Mouse (Mus musculus) heart, embryonic 13.5 days (tissue): ENCODE measurements around the gene Trit1. TPM values are rescaled to one million over a fixed set of nuclear protein-coding genes. Genes with fewer than 3 reads are reported as not detected.

Experiments
- ATAC-seq: fragments of 200-750 bp; cut with Nextera tagmentation; 2 replicates; pipeline ENCODE4 v1.8.0; 2017; ENCODE audit warnings: moderate TSS enrichment; ENCODE audit not compliant: insufficient number of reproducible peaks, low FRiP score, low TSS enrichment; ENCODE audit errors: extremely low read depth
- H3K27ac ChIP-seq: fragments of 300-500 bp; sonication (generic); replicated peaks from 2 replicates; pipeline ENCODE4 v1.5.1; 2015; ENCODE audit warnings: moderate library complexity, mild to moderate bottlenecking, inconsistent platforms
- H3K27me3 ChIP-seq: fragments of 300-500 bp; sonication (generic); replicated peaks from 2 replicates; pipeline ENCODE4 v1.6.1; 2015; ENCODE audit warnings: mild to moderate bottlenecking, inconsistent platforms
- H3K36me3 ChIP-seq: fragments of 300-500 bp; sonication (generic); 2 replicates; pipeline ENCODE4 v1.6.1; 2015; ENCODE audit warnings: mild to moderate bottlenecking, inconsistent platforms
- H3K4me1 ChIP-seq: fragments of 300-500 bp; sonication (generic); 2 replicates; pipeline ENCODE4 v1.6.1; 2015; ENCODE audit warnings: inconsistent platforms
- H3K4me2 ChIP-seq: fragments of 300-500 bp; sonication (generic); 2 replicates; pipeline ENCODE4 v1.6.1; 2015; ENCODE audit warnings: inconsistent platforms, mild to moderate bottlenecking, moderate library complexity
- H3K4me3 ChIP-seq: fragments of 300-500 bp; sonication (generic); 2 replicates; pipeline ENCODE4 v1.5.1; 2015; ENCODE audit warnings: moderate library complexity, mild to moderate bottlenecking, inconsistent platforms
- H3K9ac ChIP-seq: fragments of 300-500 bp; sonication (generic); 2 replicates; pipeline ENCODE4 v1.6.1; 2015; ENCODE audit warnings: inconsistent platforms, mild to moderate bottlenecking, moderate library complexity
- H3K9me3 ChIP-seq: fragments of 300-500 bp; sonication (generic); 2 replicates; pipeline ENCODE4 v1.6.1; 2016; ENCODE audit warnings: inconsistent platforms
- WGBS: fragments of 180-500 bp; shearing (Covaris S2); methylation state at CpG from one replicate; pipeline ENCODE4 v1.1.7; 2015; ENCODE audit warnings: mixed read lengths; 5-methylcytosine and 5-hydroxymethylcytosine counted together
- polyA plus RNA-seq: library from polyadenylated mRNA; unstranded; fragments of >200 nt; fragmentation: Nextera tagmentation; extraction: Ambion mirVana; gene quantifications from 2 replicates; pipeline ENCODE4 v1.2.1, GENCODE M21; 2015

Trit1 gene
- polyA plus RNA-seq, 1 experiment from 2014 or later, result 10.6 TPM

DNA sequence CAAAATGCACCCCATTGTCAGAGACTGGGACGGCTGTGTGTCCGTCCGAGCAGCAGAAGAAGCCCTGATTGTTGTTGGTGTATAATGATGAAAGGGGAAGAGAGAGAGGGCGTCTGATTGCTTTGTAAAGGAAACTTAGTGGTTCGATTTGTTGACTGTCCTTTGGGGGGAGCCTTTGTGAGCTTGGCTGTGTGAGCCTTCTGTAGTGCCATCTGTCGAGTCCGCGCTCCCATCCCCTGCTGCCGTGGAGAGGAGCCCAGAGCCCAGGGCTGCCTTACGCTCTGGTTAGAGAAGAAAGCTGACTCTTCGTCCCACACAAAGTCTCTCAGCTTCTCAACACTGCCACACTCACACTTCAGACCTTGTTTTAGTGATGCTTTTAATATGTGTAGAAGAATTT is 36.8 kb downstream of the Trit1 start:
- ATAC-seq, result no peak
- Histone ChIP-seq H3K27me3 (peaks cover 33% of the 10 kb centered on the region), H3K9me3 (no peaks in the 10 kb centered on the region), H3K4me1 (peaks cover 44% of the 10 kb centered on the region), H3K4me3 (no peak overlapping the region), H3K9ac (no peak overlapping the region), H3K27ac (no peak overlapping the region), H3K4me2 (no peak overlapping the region), H3K36me3 (peaks cover 73% of the 10 kb centered on the region)
- 82% methylated on average over 11 of the region's 11 CpGs for WGBS

DNA sequence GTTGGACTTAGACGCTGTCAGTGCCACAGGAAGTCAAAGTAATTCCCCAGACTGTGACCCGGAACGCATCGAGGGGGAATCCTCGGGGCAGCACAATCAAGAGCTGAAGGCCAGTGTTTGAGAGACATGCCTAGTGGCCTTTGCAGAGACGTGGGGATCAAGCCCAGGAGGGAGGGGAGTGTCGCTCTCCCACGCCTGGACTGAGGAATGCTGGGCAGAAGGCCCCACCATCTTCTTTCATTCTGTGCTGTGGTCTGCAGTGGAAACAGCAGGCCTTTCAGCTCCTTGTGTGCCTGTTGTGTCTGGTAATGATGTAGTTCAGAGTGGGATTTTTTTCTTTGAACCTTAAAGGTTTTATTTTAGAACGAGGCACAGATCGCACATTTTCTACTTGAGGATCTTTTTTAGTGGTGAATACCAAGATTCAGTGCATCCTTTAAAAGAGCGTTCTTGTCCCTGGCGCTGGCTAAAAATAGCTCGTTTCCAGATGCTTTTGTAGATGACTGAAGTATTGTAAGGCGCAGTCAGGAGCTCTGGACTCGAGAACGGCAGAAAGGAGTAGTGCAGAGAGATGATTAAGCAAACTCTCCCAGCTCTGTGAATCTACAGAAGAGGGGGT is 37.9 kb downstream of the Trit1 start:
- Histone ChIP-seq H3K27ac (no peak overlapping the region), H3K4me3 (no peak overlapping the region), H3K9ac (no peak overlapping the region), H3K4me1 (peaks cover 33% of the 10 kb centered on the region), H3K27me3 (peaks cover 26% of the 10 kb centered on the region), H3K9me3 (no peaks in the 10 kb centered on the region), H3K36me3 (peaks cover 62% of the 10 kb centered on the region), H3K4me2 (no peak overlapping the region)
- WGBS, result 58% methylated on average over 16 of the region's 16 CpGs
- no peak for ATAC-seq

DNA sequence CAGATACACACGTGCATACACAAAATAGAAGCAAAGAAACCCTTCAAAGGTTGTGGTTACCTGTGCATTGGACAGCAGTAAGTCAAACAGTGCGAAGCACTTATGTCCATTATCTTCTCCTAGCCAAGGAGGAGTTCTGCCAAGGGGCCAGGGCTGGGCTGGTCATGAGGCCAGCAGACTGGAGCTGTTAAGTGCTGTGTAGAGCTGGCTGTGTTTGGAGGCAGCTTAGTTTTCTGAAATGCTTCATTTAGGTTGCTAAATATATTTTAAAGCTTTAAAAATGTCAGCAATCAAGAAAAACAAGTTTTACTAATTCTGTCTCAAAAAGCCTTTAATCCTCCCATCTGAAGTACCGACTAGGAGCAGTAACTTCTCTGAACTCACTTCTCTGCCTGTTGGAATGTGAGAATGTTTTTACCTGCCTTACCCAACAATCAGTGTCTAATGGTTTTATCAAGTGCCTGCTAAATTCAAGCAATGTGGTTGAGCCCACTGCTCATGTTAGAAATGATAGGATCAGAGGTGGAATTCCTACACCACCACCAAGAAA is 40.2 kb downstream of the Trit1 start:
- Histone ChIP-seq H3K4me1 (peaks cover 12% of the 10 kb centered on the region), H3K36me3 (peaks cover 55% of the 10 kb centered on the region), H3K9ac (no peak overlapping the region), H3K27ac (no peak overlapping the region), H3K27me3 (peaks cover 29% of the 10 kb centered on the region), H3K4me3 (no peak overlapping the region), H3K9me3 (no peaks in the 10 kb centered on the region), H3K4me2 (no peak overlapping the region)
- WGBS, result 72% methylated on average over 3 of the region's 3 CpGs
- no peak for ATAC-seq

DNA sequence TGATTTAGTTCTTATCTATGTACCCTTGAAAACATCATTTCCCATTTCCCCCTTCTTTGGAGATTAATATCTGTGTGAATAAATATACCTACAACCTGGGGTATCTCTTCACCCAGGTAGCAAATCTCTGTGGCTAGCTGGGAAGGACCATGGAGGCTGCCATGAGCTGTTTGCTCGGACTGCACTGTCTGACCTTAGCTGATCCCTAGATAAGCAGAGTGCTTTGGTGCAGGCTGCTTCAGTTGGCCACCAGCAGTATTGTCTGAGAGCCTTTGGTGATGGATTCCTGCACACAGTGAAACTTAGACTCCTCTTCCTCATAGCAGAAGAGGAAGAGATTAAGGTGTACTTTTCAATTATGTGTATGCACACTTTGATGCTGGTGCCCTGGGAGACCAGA is 41.6 kb downstream of the Trit1 start:
- H3K9me3 ChIP-seq, result no peaks in the 10 kb centered on the region
- 35% methylated on average over 1 of the region's 1 CpGs for WGBS
- no peak for ATAC-seq

DNA sequence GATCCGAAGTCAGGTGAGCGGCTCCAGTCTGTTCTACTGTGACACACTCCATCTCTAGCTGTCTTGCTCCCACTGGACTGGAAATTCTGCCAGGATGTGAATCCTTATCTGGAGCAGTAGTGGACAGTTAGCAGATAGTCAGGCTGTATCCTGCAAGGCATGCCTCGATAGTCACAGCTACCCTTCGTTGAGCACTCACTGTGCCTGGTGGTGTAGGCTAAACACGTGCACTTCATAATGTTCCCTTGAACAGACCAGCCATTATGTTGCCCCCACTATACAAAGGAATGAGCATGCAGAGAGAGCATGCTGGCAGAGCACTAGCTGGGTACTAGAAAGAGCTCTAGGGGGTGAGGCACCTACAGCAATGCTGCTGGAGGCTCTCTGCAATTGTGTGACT is 45.3 kb downstream of the Trit1 start:
- peaks cover 34% of the 10 kb centered on the region for H3K27me3 ChIP-seq

More for the DNA sequence above, 41.6 kb downstream of the Trit1 start:
- Histone ChIP-seq H3K4me3 (no peak overlapping the region), H3K27ac (no peak overlapping the region), H3K36me3 (peaks cover 41% of the 10 kb centered on the region), H3K9ac (no peak overlapping the region), H3K4me1 (peaks cover 14% of the 10 kb centered on the region), H3K4me2 (no peak overlapping the region), H3K27me3 (peaks cover 21% of the 10 kb centered on the region)

DNA sequence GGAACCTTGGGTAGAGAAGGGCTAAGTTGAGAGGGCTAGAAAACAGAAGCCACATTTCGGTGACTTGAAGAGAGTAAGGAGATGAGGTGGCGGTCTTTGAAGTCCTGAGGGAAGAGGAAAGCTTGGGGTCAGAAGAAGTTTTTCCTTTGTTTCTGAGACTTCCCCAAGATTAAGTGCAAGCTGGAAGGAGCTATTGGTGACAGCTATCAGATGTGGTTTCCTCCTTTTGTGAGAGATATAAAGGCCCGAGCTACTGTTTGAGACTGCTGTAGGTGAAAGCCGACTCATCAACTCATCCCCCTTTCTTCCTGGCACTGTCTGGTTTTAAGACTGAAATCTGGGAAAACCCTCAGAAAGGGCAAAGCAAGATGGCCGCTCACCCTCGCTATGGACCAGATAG is 52.2 kb downstream of the Trit1 start:
- Histone ChIP-seq H3K27ac (no peak overlapping the region), H3K4me3 (no peak overlapping the region), H3K9ac (no peak overlapping the region), H3K9me3 (no peaks in the 10 kb centered on the region), H3K36me3 (no peaks in the 10 kb centered on the region), H3K27me3 (peaks cover 66% of the 10 kb centered on the region), H3K4me2 (no peak overlapping the region), H3K4me1 (peaks cover 7% of the 10 kb centered on the region)
- 63% methylated on average over 6 of the region's 6 CpGs for WGBS
- no peak for ATAC-seq

More for the DNA sequence above, 45.3 kb downstream of the Trit1 start:
- H3K27ac ChIP-seq, result no peak overlapping the region
- WGBS, result 45% methylated on average over 5 of the region's 5 CpGs
- no peak overlapping the region for H3K4me2 ChIP-seq
- ATAC-seq, result no peak
- H3K36me3 ChIP-seq, result peaks cover 4% of the 10 kb centered on the region; the same call in 1 of the 2 replicates
- no peaks in the 10 kb centered on the region for H3K9me3 ChIP-seq
- peaks cover 6% of the 10 kb centered on the region for H3K4me1 ChIP-seq
- no peak overlapping the region for H3K9ac ChIP-seq
- no peak overlapping the region for H3K4me3 ChIP-seq

DNA sequence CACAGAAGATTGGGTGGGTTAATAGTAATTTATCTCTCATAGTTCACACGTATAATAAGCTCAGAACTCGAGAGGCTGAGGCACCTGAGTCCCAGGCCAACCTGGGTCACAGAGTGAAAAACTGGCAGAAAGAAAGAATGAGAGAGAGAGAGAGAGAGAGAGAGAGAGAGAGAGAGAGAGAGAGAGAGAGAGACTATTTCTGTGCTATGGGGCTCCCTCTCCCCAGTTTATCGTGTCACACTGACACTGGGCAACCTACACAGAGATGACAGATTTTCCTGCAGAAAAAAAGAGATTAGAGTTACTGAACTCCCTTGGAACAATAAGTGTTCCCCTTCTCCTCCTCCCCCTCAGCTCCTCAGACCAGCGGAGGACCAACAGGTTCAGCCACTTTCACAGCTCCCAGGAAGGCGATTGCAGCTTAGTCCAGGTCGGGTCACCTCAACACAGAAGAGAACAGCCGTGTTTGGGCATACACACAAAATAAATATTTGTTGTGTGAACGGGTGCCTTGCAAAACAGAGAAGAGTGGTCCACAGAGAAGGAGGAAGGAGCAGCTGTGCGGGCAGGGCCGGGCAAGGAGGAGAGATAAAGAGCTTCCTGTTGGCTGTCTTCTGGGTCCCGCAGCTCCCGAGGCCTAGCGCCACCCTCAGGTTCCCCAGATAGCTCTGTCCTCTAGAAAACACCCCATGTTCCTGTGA is 55.0 kb downstream of the Trit1 start:
- 5% methylated on average over 13 of the region's 13 CpGs for WGBS
- no peaks in the 10 kb centered on the region for H3K9me3 ChIP-seq
- H3K4me2 ChIP-seq, result peak overlapping the region; percentile 60
- H3K27ac ChIP-seq, result no peak overlapping the region
- peak overlapping the region; percentile 32 for H3K4me3 ChIP-seq
- H3K27me3 ChIP-seq, result peaks cover 76% of the 10 kb centered on the region
- H3K9ac ChIP-seq, result no peak overlapping the region; the same call in 1 of the 2 replicates
- H3K4me1 ChIP-seq, result peaks cover 7% of the 10 kb centered on the region
- no peaks in the 10 kb centered on the region for H3K36me3 ChIP-seq
- no peak for ATAC-seq

DNA sequence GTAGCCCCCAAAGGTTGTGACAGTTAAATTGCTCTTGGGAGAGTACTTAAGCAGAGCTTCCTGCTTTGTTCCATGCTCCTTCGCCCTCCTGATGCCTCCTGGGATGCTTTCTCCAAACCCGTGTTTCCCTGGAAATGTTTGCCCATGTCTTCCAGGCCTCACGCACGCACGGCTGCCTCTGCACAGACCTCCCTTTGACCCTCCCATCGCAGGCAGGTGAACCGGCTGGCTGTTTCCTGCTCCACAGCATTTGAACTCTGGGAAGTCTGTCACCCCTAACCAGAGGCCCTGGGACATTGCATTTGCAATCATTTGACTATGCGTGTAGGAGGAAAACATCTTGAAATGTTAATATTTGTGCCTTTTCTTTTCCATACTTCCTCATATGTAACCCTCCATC is 60.5 kb downstream of the Trit1 start:
- Histone ChIP-seq H3K27ac (no peak overlapping the region), H3K4me3 (no peak overlapping the region), H3K4me2 (no peak overlapping the region), H3K27me3 (peaks cover 58% of the 10 kb centered on the region), H3K9me3 (no peaks in the 10 kb centered on the region), H3K36me3 (no peaks in the 10 kb centered on the region), H3K9ac (no peak overlapping the region), H3K4me1 (no peaks in the 10 kb centered on the region)
- 71% methylated on average over 8 of the region's 8 CpGs for WGBS
- no peak for ATAC-seq

DNA sequence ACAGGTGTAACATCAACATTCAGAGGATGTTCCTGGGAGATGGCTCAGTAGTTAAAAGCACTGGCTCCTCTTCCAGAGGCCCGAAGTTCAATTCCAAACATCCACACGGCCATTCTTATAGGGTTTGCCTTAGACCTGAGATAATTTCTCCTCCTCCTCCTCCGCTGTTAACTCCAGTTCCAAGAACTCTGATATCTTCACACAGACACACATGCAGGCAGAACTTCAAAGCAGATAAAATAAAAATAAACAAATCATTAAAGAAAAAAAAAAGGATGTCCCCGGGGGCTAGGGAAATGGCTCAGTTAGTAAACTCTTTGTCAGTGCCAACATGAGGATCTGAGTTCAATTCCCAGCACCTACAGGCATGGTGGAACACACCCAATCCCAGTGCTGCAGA is 61.8 kb downstream of the Trit1 start:
- Histone ChIP-seq H3K27ac (no peak overlapping the region), H3K36me3 (no peaks in the 10 kb centered on the region), H3K4me2 (no peak overlapping the region), H3K27me3 (peaks cover 61% of the 10 kb centered on the region), H3K4me1 (no peaks in the 10 kb centered on the region), H3K9me3 (no peaks in the 10 kb centered on the region), H3K9ac (no peak overlapping the region), H3K4me3 (no peak overlapping the region)
- WGBS, result 55% methylated on average over 4 of the region's 4 CpGs
- ATAC-seq, result no peak

DNA sequence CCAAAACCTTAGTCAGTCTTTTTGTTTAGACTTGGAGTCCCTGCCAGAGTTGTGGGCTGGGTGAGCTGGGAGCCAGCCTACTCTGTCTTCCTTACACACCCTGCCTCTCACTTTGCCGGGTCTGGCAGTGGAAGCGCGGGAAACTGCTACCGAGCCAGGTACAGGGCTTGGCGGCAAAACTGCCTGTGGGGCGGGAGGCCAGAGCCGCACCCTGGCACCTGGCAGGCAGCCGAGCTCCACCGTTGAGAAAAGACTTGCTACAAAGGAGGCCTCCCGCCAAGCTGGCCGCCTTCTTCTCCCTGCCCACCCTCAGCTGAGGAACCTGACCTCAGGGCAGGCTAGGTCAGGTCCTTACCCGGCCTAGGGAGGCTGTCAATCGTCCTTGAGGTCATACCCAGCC is 64.4 kb downstream of the Trit1 start:
- no peak overlapping the region for H3K4me3 ChIP-seq
- H3K4me1 ChIP-seq, result no peaks in the 10 kb centered on the region
- no peak overlapping the region for H3K27ac ChIP-seq
- H3K4me2 ChIP-seq, result no peak overlapping the region
- H3K9me3 ChIP-seq, result no peaks in the 10 kb centered on the region
- ATAC-seq, result no peak
- WGBS, result 40% methylated on average over 13 of the region's 13 CpGs
- H3K9ac ChIP-seq, result no peak overlapping the region
- peaks cover 36% of the 10 kb centered on the region for H3K27me3 ChIP-seq
- no peaks in the 10 kb centered on the region for H3K36me3 ChIP-seq

DNA sequence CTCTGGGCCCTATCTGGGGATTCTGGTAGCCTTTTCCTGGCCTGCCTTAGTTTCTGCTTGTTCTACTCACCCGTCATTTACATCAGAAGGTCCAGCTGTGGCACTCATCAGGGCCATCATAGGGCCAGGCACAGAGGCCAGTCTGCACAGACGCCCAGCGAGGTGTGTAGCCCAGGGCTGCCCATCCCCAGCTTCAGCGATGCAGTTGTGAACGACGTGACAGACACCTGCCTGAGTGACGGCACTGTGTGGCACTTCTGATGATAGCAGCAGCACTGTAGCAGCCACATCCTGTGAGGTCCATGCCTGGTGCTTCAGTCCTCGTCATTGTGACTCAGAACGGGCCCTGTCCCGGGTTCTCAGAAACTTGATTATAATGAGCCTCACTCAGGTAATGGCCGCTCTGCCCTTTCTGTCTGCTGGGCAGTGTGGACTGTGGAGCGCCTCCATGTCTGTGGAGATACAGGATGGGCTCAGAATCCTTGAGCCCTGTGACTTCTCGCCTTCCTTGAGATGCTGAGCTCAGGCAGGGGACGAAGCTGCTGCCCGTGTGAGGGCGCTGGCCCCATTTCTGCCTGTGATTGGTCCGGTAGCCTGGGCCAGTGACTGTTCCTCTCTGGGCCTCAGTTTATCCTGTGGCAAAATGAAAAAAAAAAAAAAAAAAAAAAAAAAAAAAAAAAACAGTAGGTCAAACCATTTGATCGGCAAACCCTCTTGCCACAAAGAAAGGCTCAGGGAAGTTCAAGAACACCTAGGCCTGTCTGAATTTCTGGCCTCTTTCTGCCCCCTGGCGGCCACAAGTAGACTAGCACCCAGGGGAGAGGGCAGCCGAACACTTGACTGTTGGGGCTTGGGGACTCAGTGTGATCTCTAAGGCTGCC is 66.1 kb downstream of the Trit1 start:
- Histone ChIP-seq H3K27ac (no peak overlapping the region), H3K27me3 (peaks cover 27% of the 10 kb centered on the region), H3K9me3 (no peaks in the 10 kb centered on the region), H3K4me3 (no peak overlapping the region), H3K4me1 (no peaks in the 10 kb centered on the region), H3K4me2 (no peak overlapping the region), H3K36me3 (no peaks in the 10 kb centered on the region), H3K9ac (no peak overlapping the region)
- no peak for ATAC-seq
- WGBS, result 70% methylated on average over 20 of the region's 20 CpGs
